Mouse (Mus musculus) layer of hippocampus, adult 11-12 months (tissue): ENCODE data around the gene Coro1c.

Experiments used
- DNase-seq: peaks from one replicate; pipeline ENCODE4 v3.0.0; 2022; ENCODE audit warnings: low spot score

Coro1c gene

GRCm38 (mm10) chr5:113796401-113797148, 112.0 kb downstream of the Coro1c start:
- DNase-seq: no peak
